Comparison of ENCODE assay signal across 10 mouse cellular contexts in the genomic region with DNA sequence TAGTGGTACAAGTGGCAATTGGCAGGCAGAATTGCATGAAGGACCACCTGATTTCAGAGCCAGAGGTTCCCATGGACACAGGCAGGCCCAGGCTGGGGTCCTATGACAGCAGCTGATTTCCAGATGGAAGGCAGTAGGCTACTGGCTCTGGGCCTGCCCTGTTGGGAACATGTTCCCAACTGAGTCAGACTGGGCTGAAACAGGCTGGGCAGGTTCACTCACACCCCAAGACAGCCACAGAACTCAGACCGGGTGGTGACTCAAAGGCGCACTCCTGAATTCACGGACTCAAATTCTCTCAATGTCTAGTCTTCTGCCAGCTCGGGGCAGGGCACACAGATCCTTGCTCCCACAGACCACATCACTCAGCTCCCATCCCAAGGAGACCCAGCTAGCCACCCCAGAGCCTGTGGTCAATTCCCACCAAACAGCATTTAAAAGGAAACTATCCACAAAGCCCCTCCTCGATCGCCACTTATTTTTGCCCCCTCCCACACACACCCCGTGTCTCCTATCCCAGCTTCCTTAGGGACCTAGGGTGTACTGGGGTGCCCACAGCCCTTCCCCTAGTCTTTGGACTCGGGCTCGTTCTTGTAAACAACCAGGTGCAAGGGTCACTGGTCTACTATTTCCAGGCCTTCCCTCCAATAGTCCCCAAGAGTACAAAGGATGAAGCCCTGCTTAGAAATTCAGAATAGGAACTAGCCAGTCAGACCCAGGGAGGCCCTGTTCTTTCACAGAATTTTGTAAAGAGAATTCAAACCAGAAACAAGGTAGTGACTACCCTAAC. TPM values are rescaled to one million over a fixed set of nuclear protein-coding genes. Genes with fewer than 3 reads are reported as not detected.
DNase-seq lines count a peak whose midpoint lies in the region; ATAC-seq and TF ChIP-seq lines count a peak whose summit lies in the region.
"Had no signal": no experiment of that assay in that cellular context is flagged by ENCODE, and none has a peak within 500 bp of the region (broad histone marks: within the 10 kb centered on the region; RNA-seq: fewer than 3 reads in every experiment).

No protein-coding gene starts in this region.

- H3K27me3 ChIP-seq in heart, embryonic 13.5 days (replicated peaks): 0 out of 2 replicates have a peak, but pooled peaks cover 5% of the 10 kb centered on the region
- H3K27me3 ChIP-seq in limb, embryonic 12.5 days: peaks cover 37% of the 10 kb centered on the region
- H3K27me3 ChIP-seq in small intestine, adult 2 months (ENCODE audit: control insufficient read depth, insufficient read depth, low read length): no peaks in the 10 kb centered on the region
- H3K27me3 ChIP-seq in hindbrain, embryonic 14.5 days (ENCODE audit: control insufficient read depth, insufficient read depth, low read length): no peaks in the 10 kb centered on the region

- peak overlapping the region; percentile 53 for H3K4me2 ChIP-seq in heart, embryonic 13.5 days
- no peak overlapping the region for H3K4me2 ChIP-seq in limb, embryonic 12.5 days
- no peak overlapping the region for H3K4me2 ChIP-seq in hindbrain, embryonic 14.5 days (replicated peaks)
- H3K4me2 ChIP-seq: midbrain, embryonic 12.5 days had no signal

- no peak for ATAC-seq in heart, embryonic 13.5 days (ENCODE audit: extremely low read depth, insufficient number of reproducible peaks, low FRiP score, low TSS enrichment)
- ATAC-seq in limb, embryonic 12.5 days (ENCODE audit: insufficient number of reproducible peaks, insufficient read depth, low FRiP score, low TSS enrichment, low read depth): no peak
- ATAC-seq in granulocyte monocyte progenitor cell, adult 5-6 weeks (replicated peaks; ENCODE audit: poor library complexity, severe bottlenecking): no peak
- no peak for ATAC-seq in hindbrain, embryonic 14.5 days (ENCODE audit: low FRiP score)

- H3K9me3 ChIP-seq in heart, embryonic 13.5 days: no peaks in the 10 kb centered on the region
- H3K9me3 ChIP-seq in limb, embryonic 12.5 days: no peaks in the 10 kb centered on the region
- no peaks in the 10 kb centered on the region for H3K9me3 ChIP-seq in hindbrain, embryonic 14.5 days (ENCODE audit: control insufficient read depth, low read length)
- H3K9me3 ChIP-seq: midbrain, embryonic 12.5 days had no signal

- H3K9ac ChIP-seq in heart, embryonic 13.5 days: peak overlapping the region; percentile 72
- peak overlapping the region; percentile 23; the same call in 1 of the 2 replicates for H3K9ac ChIP-seq in limb, embryonic 12.5 days (replicated peaks)
- no peak overlapping the region for H3K9ac ChIP-seq in hindbrain, embryonic 14.5 days
- H3K9ac ChIP-seq: midbrain, embryonic 12.5 days had no signal

- no peak for TF ChIP-seq POLR2A in small intestine, adult 2 months (IDR thresholded peaks at IDR 0.05; ENCODE audit: low read depth, low read length)

- peaks cover 74% of the 10 kb centered on the region for H3K4me1 ChIP-seq in heart, embryonic 13.5 days
- H3K4me1 ChIP-seq in limb, embryonic 12.5 days (replicated peaks): peaks cover 65% of the 10 kb centered on the region
- peaks cover 47% of the 10 kb centered on the region for H3K4me1 ChIP-seq in small intestine, adult 2 months (ENCODE audit: control insufficient read depth, insufficient read depth, insufficient read length, low read length)
- H3K4me1 ChIP-seq in hindbrain, embryonic 14.5 days (replicated peaks; ENCODE audit: control insufficient read depth, insufficient read depth, low read length): no peaks in the 10 kb centered on the region

- no peak overlapping the region for H3K4me3 ChIP-seq in heart, embryonic 13.5 days
- H3K4me3 ChIP-seq in limb, embryonic 12.5 days (replicated peaks): no peak overlapping the region
- H3K4me3 ChIP-seq in small intestine, adult 2 months (ENCODE audit: low read depth, low read length): peak overlapping the region; percentile 36
- no peak overlapping the region for H3K4me3 ChIP-seq in hindbrain, embryonic 14.5 days (replicated peaks; ENCODE audit: low read length)
- H3K4me3 ChIP-seq: erythroblast, embryonic 14.5 days; midbrain, embryonic 12.5 days had no signal

- 63% methylated on average over 9 of the region's 9 CpGs for WGBS in heart, embryonic 13.5 days
- WGBS in limb, embryonic 12.5 days: 67% methylated on average over 9 of the region's 9 CpGs
- WGBS in small intestine, adult 2 months: 24% methylated on average over 9 of the region's 9 CpGs
- 66% methylated on average over 9 of the region's 9 CpGs for WGBS in hindbrain, embryonic 14.5 days

- H3K36me3 ChIP-seq in heart, embryonic 13.5 days: peaks cover 31% of the 10 kb centered on the region
- peaks cover 19% of the 10 kb centered on the region; the same call in 1 of the 2 replicates for H3K36me3 ChIP-seq in limb, embryonic 12.5 days
- H3K36me3 ChIP-seq in small intestine, adult 2 months (ENCODE audit: control insufficient read depth, insufficient read depth, low read length): peaks cover 42% of the 10 kb centered on the region
- no peaks in the 10 kb centered on the region for H3K36me3 ChIP-seq in hindbrain, embryonic 14.5 days (replicated peaks; ENCODE audit: control insufficient read depth, insufficient read depth)
- H3K36me3 ChIP-seq: midbrain, embryonic 12.5 days had no signal

- TF ChIP-seq CTCF in small intestine, adult 2 months (IDR thresholded peaks at IDR 0.05; ENCODE audit: extremely low read depth, insufficient read length, insufficient replicate concordance, low read depth, low read length): no peak

- DNase-seq in kidney, adult 11 months: peak; percentile 81
- DNase-seq in kidney, adult 18-20 months: no peak
- no peak for DNase-seq in right cerebral cortex, postnatal 25 days
- no peak for DNase-seq in hindbrain, embryonic 14.5 days (ENCODE audit: low spot score)

- H3K27ac ChIP-seq in heart, embryonic 13.5 days (replicated peaks): peak overlapping the region; percentile 76
- peak overlapping the region; percentile 56; the same call in 1 of the 2 replicates for H3K27ac ChIP-seq in limb, embryonic 12.5 days
- H3K27ac ChIP-seq in small intestine, adult 2 months (ENCODE audit: insufficient read depth, low read depth, low read length): peak overlapping the region; percentile 98
- no peak overlapping the region for H3K27ac ChIP-seq in hindbrain, embryonic 14.5 days
- H3K27ac ChIP-seq: midbrain, embryonic 12.5 days had no signal

RNA-seq across cellular contexts. Expression of a gene that starts 11.8 kb away (rescaled TPM):
- 36.6 and 46.5 TPM in 2 replicates for polyA plus RNA-seq in heart, embryonic 13.5 days (2015; fragmentation: Nextera tagmentation; extraction: Ambion mirVana)
- 34.3 and 36.5 TPM in 2 replicates for polyA plus RNA-seq in limb, embryonic 12.5 days (2016; fragmentation: Nextera tagmentation; extraction: Ambion mirVana)
- 21.3 and 52.2 TPM in 2 replicates for polyA plus RNA-seq in small intestine, adult 2 months (2012; rRNA removed)
- total RNA-seq in granulocyte monocyte progenitor cell, adult 5-6 weeks (2014; fragmentation: Nextera tagmentation): not detected in 2 replicates
- not detected in 2 replicates for total RNA-seq in granulocyte monocyte progenitor cell, adult 5-6 weeks (2017)
- polyA plus RNA-seq in hindbrain, embryonic 14.5 days (2014; fragmentation: Nextera tagmentation; extraction: Ambion mirVana): 6.8 and 9.3 TPM in 2 replicates

RNA-seq across cellular contexts. Expression of a gene that starts 24.9 kb away (rescaled TPM):
- polyA plus RNA-seq in heart, embryonic 13.5 days (2015; fragmentation: Nextera tagmentation; extraction: Ambion mirVana): 37.2 and 43.0 TPM in 2 replicates
- 55.2 and 59.2 TPM in 2 replicates for polyA plus RNA-seq in limb, embryonic 12.5 days (2016; fragmentation: Nextera tagmentation; extraction: Ambion mirVana)
- polyA plus RNA-seq in small intestine, adult 2 months (2012; rRNA removed): 187 and 276 TPM in 2 replicates
- total RNA-seq in granulocyte monocyte progenitor cell, adult 5-6 weeks (2014; fragmentation: Nextera tagmentation): 30.4 and 35.3 TPM in 2 replicates
- 11.5 and 18.1 TPM in 2 replicates for total RNA-seq in granulocyte monocyte progenitor cell, adult 5-6 weeks (2017)
- polyA plus RNA-seq in hindbrain, embryonic 14.5 days (2014; fragmentation: Nextera tagmentation; extraction: Ambion mirVana): 87.1 and 92.6 TPM in 2 replicates

RNA-seq across cellular contexts. Expression of a gene that starts 26.9 kb away (rescaled TPM):
- polyA plus RNA-seq in heart, embryonic 13.5 days (2015; fragmentation: Nextera tagmentation; extraction: Ambion mirVana): 5.2 and 7.7 TPM in 2 replicates
- polyA plus RNA-seq in limb, embryonic 12.5 days (2016; fragmentation: Nextera tagmentation; extraction: Ambion mirVana): 50.5 and 78.0 TPM in 2 replicates
- 0.49 and 2.7 TPM in 2 replicates for polyA plus RNA-seq in small intestine, adult 2 months (2012; rRNA removed)
- not detected in 2 replicates for total RNA-seq in granulocyte monocyte progenitor cell, adult 5-6 weeks (2014; fragmentation: Nextera tagmentation)
- total RNA-seq in granulocyte monocyte progenitor cell, adult 5-6 weeks (2017): not detected in 2 replicates
- 0.44 and 0.75 TPM in 2 replicates for polyA plus RNA-seq in hindbrain, embryonic 14.5 days (2014; fragmentation: Nextera tagmentation; extraction: Ambion mirVana)
- polyA plus RNA-seq: erythroblast, embryonic 14.5 days had no signal

RNA-seq across cellular contexts. Expression of a gene that starts 28.9 kb away (rescaled TPM):
- 8.7 and 11.7 TPM in 2 replicates for polyA plus RNA-seq in heart, embryonic 13.5 days (2015; fragmentation: Nextera tagmentation; extraction: Ambion mirVana)
- polyA plus RNA-seq in limb, embryonic 12.5 days (2016; fragmentation: Nextera tagmentation; extraction: Ambion mirVana): 2.3 and 3.4 TPM in 2 replicates
- 35.0 and 79.8 TPM in 2 replicates for polyA plus RNA-seq in small intestine, adult 2 months (2012; rRNA removed)
- not detected in 2 replicates for total RNA-seq in granulocyte monocyte progenitor cell, adult 5-6 weeks (2014; fragmentation: Nextera tagmentation)
- not detected in 2 replicates for total RNA-seq in granulocyte monocyte progenitor cell, adult 5-6 weeks (2017)
- 8.6 and 10.0 TPM in 2 replicates for polyA plus RNA-seq in hindbrain, embryonic 14.5 days (2014; fragmentation: Nextera tagmentation; extraction: Ambion mirVana)
- polyA plus RNA-seq: erythroblast, embryonic 14.5 days had no signal

RNA-seq across cellular contexts. Expression of a gene that starts 28.9 kb away (rescaled TPM):
- polyA plus RNA-seq in heart, embryonic 13.5 days (2015; fragmentation: Nextera tagmentation; extraction: Ambion mirVana): 0.21 and 0.23 TPM in 2 replicates
- 0.40 and 0.55 TPM in 2 replicates for polyA plus RNA-seq in limb, embryonic 12.5 days (2016; fragmentation: Nextera tagmentation; extraction: Ambion mirVana)
- 0.19 and 127 TPM in 2 replicates for polyA plus RNA-seq in small intestine, adult 2 months (2012; rRNA removed)
- total RNA-seq in granulocyte monocyte progenitor cell, adult 5-6 weeks (2014; fragmentation: Nextera tagmentation): not detected in 2 replicates
- not detected in 2 replicates for total RNA-seq in granulocyte monocyte progenitor cell, adult 5-6 weeks (2017)
- polyA plus RNA-seq in hindbrain, embryonic 14.5 days (2014; fragmentation: Nextera tagmentation; extraction: Ambion mirVana): 0.04 and 0.15 TPM in 2 replicates
- polyA plus RNA-seq: erythroblast, embryonic 14.5 days had no signal
